Mouse (Mus musculus) spleen, postnatal 0 days (tissue): ENCODE measurements around the gene Pim1. TPM values are rescaled to one million over a fixed set of nuclear protein-coding genes. Genes with fewer than 3 reads are reported as not detected.

Experiments used
- polyA plus RNA-seq: library from polyadenylated mRNA; unstranded; fragments of >200 nt; fragmentation: Nextera tagmentation; extraction: Ambion mirVana; gene quantifications from 2 replicates; pipeline ENCODE4 v1.2.1, GENCODE M21; 2015

Pim1 gene
- 66.6 and 94.8 TPM in 2 replicates for polyA plus RNA-seq

DNA sequence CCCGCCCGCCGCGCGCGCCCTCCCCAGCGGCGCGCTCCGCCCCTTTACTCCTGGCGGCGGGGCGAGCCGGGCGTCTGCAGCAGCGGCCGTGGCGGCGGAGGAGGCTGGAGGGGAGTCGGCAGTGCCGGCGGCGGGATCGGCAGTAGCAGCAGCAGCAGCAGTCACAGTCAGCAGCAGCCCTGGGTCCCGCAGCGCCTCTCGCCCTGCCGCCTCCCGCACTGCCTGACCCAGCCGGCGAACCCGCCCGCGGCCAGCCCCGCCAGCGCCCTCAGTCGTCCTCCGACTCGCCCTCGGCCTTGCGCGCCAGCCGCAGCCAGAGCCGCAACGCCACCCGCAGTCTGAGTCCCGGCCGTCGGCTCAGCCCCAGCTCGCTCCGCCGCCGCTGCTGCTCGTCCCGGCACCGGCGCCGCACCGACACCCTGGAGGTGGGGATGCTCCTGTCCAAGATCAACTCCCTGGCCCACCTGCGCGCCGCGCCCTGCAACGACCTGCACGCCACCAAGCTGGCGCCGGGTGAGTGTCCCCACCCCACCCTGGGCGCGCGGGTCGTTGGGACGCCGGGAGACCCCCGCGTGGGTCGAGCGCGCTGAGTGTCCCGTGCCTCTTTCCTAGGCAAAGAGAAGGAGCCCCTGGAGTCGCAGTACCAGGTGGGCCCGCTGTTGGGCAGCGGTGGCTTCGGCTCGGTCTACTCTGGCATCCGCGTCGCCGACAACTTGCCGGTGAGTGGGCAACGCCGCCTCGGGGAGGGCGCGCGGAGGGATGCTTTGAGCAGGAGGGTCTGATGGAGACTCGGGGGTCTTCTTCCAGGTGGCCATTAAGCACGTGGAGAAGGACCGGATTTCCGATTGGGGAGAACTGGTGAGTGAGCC lies at the start of gene Pim1:
Gene Pim1 (plus strand): TSS at position 41 of the 869 bp plus-strand sequence.

Other genes starting within 250 kb of the Pim1 start
- 85.5 TPM in 2 replicates for gene Ppil1, start 226.6 kb upstream of the Pim1 start, polyA plus RNA-seq
- gene BC004004, start 222.0 kb upstream of the Pim1 start, polyA plus RNA-seq: 63.6 and 65.4 TPM in 2 replicates
- gene Pi16, start 173.1 kb upstream of the Pim1 start, polyA plus RNA-seq: 7.3 and 12.1 TPM in 2 replicates
- 104 and 116 TPM in 2 replicates for gene Mtch1, start 142.8 kb upstream of the Pim1 start, polyA plus RNA-seq
- gene Fgd2, start 129.8 kb upstream of the Pim1 start, polyA plus RNA-seq: 14.4 and 22.9 TPM in 2 replicates
- gene Gm17657, start 58.9 kb downstream of the Pim1 start, polyA plus RNA-seq: not detected in 2 replicates
- 3.4 and 3.8 TPM in 2 replicates for gene Tbc1d22b, start 59.0 kb downstream of the Pim1 start, polyA plus RNA-seq
- gene Tmem217, start 61.6 kb downstream of the Pim1 start, polyA plus RNA-seq: 0.20 and 0.51 TPM in 2 replicates
- 44.3 and 50.6 TPM in 2 replicates for gene Rnf8, start 124.0 kb downstream of the Pim1 start, polyA plus RNA-seq
- 1.5 and 1.8 TPM in 2 replicates for gene Gm28043, start 124.1 kb downstream of the Pim1 start, polyA plus RNA-seq
- 97.3 and 132 TPM in 2 replicates for gene Cmtr1, start 169.8 kb downstream of the Pim1 start, polyA plus RNA-seq
- 8.5 and 9.4 TPM in 2 replicates for gene Ccdc167, start 226.3 kb downstream of the Pim1 start, polyA plus RNA-seq